In the genomic region with DNA sequence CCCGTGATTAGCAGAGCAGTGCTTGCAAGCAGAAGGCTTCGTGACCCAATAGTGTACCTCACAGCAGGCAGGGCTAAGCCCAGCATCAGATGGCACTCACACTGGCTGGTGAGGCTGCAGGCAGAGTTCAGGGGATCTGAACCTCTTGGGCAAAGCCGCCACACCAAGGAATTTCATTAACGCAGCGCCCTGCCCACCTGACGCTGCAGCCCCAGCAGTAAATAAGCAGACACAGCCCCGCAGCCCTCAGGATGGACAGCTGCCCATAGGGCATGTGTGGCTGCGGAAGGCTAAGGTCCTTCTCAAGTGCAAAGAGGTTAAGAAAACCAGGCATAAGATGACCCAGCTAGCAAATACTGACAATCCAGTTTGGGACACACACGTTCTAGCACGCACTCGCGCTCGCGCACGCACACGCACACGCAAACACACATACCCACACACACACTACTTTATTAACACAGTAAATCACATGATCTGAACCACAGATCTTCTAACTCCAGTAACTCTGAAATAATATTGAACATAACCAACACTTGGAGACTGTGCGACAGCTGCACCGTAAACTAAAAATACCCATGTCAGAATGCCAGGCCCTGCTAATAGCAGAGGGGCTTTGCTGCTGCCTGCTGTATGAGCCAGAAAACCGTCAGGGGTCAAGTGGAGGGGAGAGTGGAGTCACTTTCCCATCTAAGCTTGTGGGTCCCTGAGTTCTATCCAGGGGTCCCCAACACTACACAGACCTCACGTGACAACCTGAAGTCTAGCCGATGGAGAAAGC, we compare ENCODE assay signal across 9 mouse cellular contexts. TPM values are rescaled to one million over a fixed set of nuclear protein-coding genes. Genes with fewer than 3 reads are reported as not detected.
DNase-seq lines count a peak whose midpoint lies in the region; ATAC-seq lines count a peak whose summit lies in the region.
"Had no signal": no experiment of that assay in that cellular context is flagged by ENCODE, and none has a peak within 500 bp of the region (broad histone marks: within the 10 kb centered on the region; RNA-seq: fewer than 3 reads in every experiment).

No protein-coding gene starts in this region.

- H3K36me3 ChIP-seq in forebrain, embryonic 11.5 days (ENCODE audit: control insufficient read depth, insufficient read depth, low read length): no peaks in the 10 kb centered on the region
- H3K36me3 ChIP-seq in forebrain, embryonic 15.5 days: no peaks in the 10 kb centered on the region
- H3K36me3 ChIP-seq in kidney, embryonic 15.5 days: no peaks in the 10 kb centered on the region
- H3K36me3 ChIP-seq in embryonic facial prominence, embryonic 15.5 days: no peaks in the 10 kb centered on the region
- no peaks in the 10 kb centered on the region for H3K36me3 ChIP-seq in midbrain, embryonic 14.5 days (ENCODE audit: control insufficient read depth, insufficient read depth, low read length)

- H3K4me3 ChIP-seq in forebrain, embryonic 11.5 days (ENCODE audit: low read depth, low read length): no peak overlapping the region
- no peak overlapping the region for H3K4me3 ChIP-seq in forebrain, embryonic 15.5 days
- no peak overlapping the region for H3K4me3 ChIP-seq in kidney, embryonic 15.5 days (replicated peaks)
- no peak overlapping the region for H3K4me3 ChIP-seq in embryonic facial prominence, embryonic 15.5 days (replicated peaks)
- H3K4me3 ChIP-seq in midbrain, embryonic 14.5 days (replicated peaks; ENCODE audit: low read depth, low read length): no peak overlapping the region
- H3K4me3 ChIP-seq: liver, embryonic 13.5 days had no signal

- no peak overlapping the region; the same call in 1 of the 2 replicates for H3K4me2 ChIP-seq in forebrain, embryonic 11.5 days (ENCODE audit: low read depth, low read length, severe bottlenecking)
- no peak overlapping the region for H3K4me2 ChIP-seq in forebrain, embryonic 15.5 days (replicated peaks)
- peak overlapping the region; percentile 45 for H3K4me2 ChIP-seq in kidney, embryonic 15.5 days
- peak overlapping the region; percentile 24; the same call in 1 of the 2 replicates for H3K4me2 ChIP-seq in embryonic facial prominence, embryonic 15.5 days (replicated peaks)
- H3K4me2 ChIP-seq in midbrain, embryonic 14.5 days (ENCODE audit: low read length): peak overlapping the region; percentile 19; the same call in 1 of the 2 replicates
- H3K4me2 ChIP-seq: liver, embryonic 13.5 days had no signal

- no peak overlapping the region; the same call in 1 of the 2 replicates for H3K9ac ChIP-seq in forebrain, embryonic 11.5 days (ENCODE audit: low read length)
- no peak overlapping the region for H3K9ac ChIP-seq in forebrain, embryonic 15.5 days (replicated peaks)
- no peak overlapping the region for H3K9ac ChIP-seq in kidney, embryonic 15.5 days
- H3K9ac ChIP-seq in embryonic facial prominence, embryonic 15.5 days: no peak overlapping the region
- no peak overlapping the region for H3K9ac ChIP-seq in midbrain, embryonic 14.5 days (replicated peaks; ENCODE audit: low read length)
- H3K9ac ChIP-seq: liver, embryonic 13.5 days had no signal

- H3K27ac ChIP-seq in forebrain, embryonic 11.5 days (ENCODE audit: low read depth, low read length): peak overlapping the region; percentile 32; the same call in 1 of the 2 replicates
- H3K27ac ChIP-seq in forebrain, embryonic 15.5 days (replicated peaks): no peak overlapping the region; the same call in 1 of the 2 replicates
- H3K27ac ChIP-seq in kidney, embryonic 15.5 days: peak overlapping the region; percentile 82
- peak overlapping the region; percentile 90 for H3K27ac ChIP-seq in embryonic facial prominence, embryonic 15.5 days (replicated peaks)
- no peak overlapping the region for H3K27ac ChIP-seq in midbrain, embryonic 14.5 days (replicated peaks; ENCODE audit: low read depth, low read length)
- H3K27ac ChIP-seq: liver, embryonic 13.5 days had no signal

- peaks cover 3% of the 10 kb centered on the region; the same call in 1 of the 2 replicates for H3K9me3 ChIP-seq in forebrain, embryonic 11.5 days (ENCODE audit: control insufficient read depth, low read length)
- H3K9me3 ChIP-seq in forebrain, embryonic 15.5 days: no peaks in the 10 kb centered on the region
- H3K9me3 ChIP-seq in kidney, embryonic 15.5 days (replicated peaks): no peaks in the 10 kb centered on the region
- H3K9me3 ChIP-seq in embryonic facial prominence, embryonic 15.5 days (replicated peaks): no peaks in the 10 kb centered on the region
- H3K9me3 ChIP-seq in midbrain, embryonic 14.5 days (ENCODE audit: control insufficient read depth, low read length): no peaks in the 10 kb centered on the region

- no peak for DNase-seq in forebrain, embryonic 11.5 days (ENCODE audit: low spot score)
- no peak for DNase-seq in kidney, adult 11 months
- DNase-seq in midbrain, embryonic 14.5 days: no peak
- no peak for DNase-seq in neural tube, embryonic 10.5 days (ENCODE audit: extremely low spot score, low spot score)
- DNase-seq in gastrocnemius, postnatal 36 days: no peak
- DNase-seq: liver, embryonic 13.5 days had no signal

- 63% methylated on average over 22 of the region's 22 CpGs for WGBS in forebrain, embryonic 11.5 days
- 70% methylated on average over 22 of the region's 22 CpGs for WGBS in forebrain, embryonic 15.5 days
- WGBS in kidney, embryonic 15.5 days: 65% methylated on average over 22 of the region's 22 CpGs
- 58% methylated on average over 22 of the region's 22 CpGs for WGBS in embryonic facial prominence, embryonic 15.5 days
- WGBS in midbrain, embryonic 14.5 days: 67% methylated on average over 22 of the region's 22 CpGs

- H3K4me1 ChIP-seq in forebrain, embryonic 11.5 days (replicated peaks; ENCODE audit: control insufficient read depth, insufficient read depth, low read length): peaks cover 2% of the 10 kb centered on the region; the same call in 1 of the 2 replicates
- H3K4me1 ChIP-seq in forebrain, embryonic 15.5 days: peaks cover 7% of the 10 kb centered on the region; the same call in 1 of the 2 replicates
- peaks cover 40% of the 10 kb centered on the region for H3K4me1 ChIP-seq in kidney, embryonic 15.5 days
- H3K4me1 ChIP-seq in embryonic facial prominence, embryonic 15.5 days: peaks cover 42% of the 10 kb centered on the region
- peaks cover 6% of the 10 kb centered on the region; the same call in 1 of the 2 replicates for H3K4me1 ChIP-seq in midbrain, embryonic 14.5 days (ENCODE audit: control insufficient read depth, insufficient read depth, low read length)

- ATAC-seq in forebrain, embryonic 11.5 days (replicated peaks; ENCODE audit: low FRiP score): no peak
- no peak for ATAC-seq in forebrain, embryonic 15.5 days (replicated peaks)
- 0 out of 2 replicates have a peak, but pooled peaks have one; percentile 13 for ATAC-seq in kidney, embryonic 15.5 days (replicated peaks; ENCODE audit: low FRiP score)
- 0 out of 2 replicates have a peak, but pooled peaks have one; percentile 4 for ATAC-seq in embryonic facial prominence, embryonic 15.5 days (ENCODE audit: insufficient number of reproducible peaks, low FRiP score, low TSS enrichment, low read depth)
- ATAC-seq in midbrain, embryonic 14.5 days (ENCODE audit: low FRiP score, low TSS enrichment): no peak

- intact Hi-C loops in gastrocnemius, postnatal 36 days (cut with DNase I): no loop called here

- no peaks in the 10 kb centered on the region for H3K27me3 ChIP-seq in forebrain, embryonic 11.5 days (ENCODE audit: control insufficient read depth, insufficient read depth, low read length)
- H3K27me3 ChIP-seq in forebrain, embryonic 15.5 days: no peaks in the 10 kb centered on the region
- H3K27me3 ChIP-seq in kidney, embryonic 15.5 days: no peaks in the 10 kb centered on the region
- no peaks in the 10 kb centered on the region for H3K27me3 ChIP-seq in embryonic facial prominence, embryonic 15.5 days
- H3K27me3 ChIP-seq in midbrain, embryonic 14.5 days (ENCODE audit: control insufficient read depth, insufficient read depth, low read length): no peaks in the 10 kb centered on the region
- H3K27me3 ChIP-seq: liver, embryonic 13.5 days had no signal

RNA-seq across cellular contexts. Expression of gene Syne3, which starts 30.5 kb away (rescaled TPM):
- polyA plus RNA-seq in forebrain, embryonic 11.5 days (2014; fragmentation: Nextera tagmentation; extraction: Ambion mirVana): 0.20 and 0.28 TPM in 2 replicates
- polyA plus RNA-seq in forebrain, embryonic 15.5 days (2015; fragmentation: Nextera tagmentation; extraction: Ambion mirVana): 0.11 TPM in 1 of 2 replicates, not detected in the other
- polyA plus RNA-seq in kidney, embryonic 15.5 days (2015; fragmentation: Nextera tagmentation; extraction: Ambion mirVana): 0.82 TPM in 2 replicates
- polyA plus RNA-seq in embryonic facial prominence, embryonic 15.5 days (2015; fragmentation: Nextera tagmentation; extraction: Ambion mirVana): 3.6 and 4.4 TPM in 2 replicates
- polyA plus RNA-seq in midbrain, embryonic 14.5 days (2014; fragmentation: Nextera tagmentation; extraction: Ambion mirVana): 0.04 TPM in 1 of 2 replicates, not detected in the other
- total RNA-seq in gastrocnemius, postnatal 36 days (2021): 1 to 10 TPM; 3.1 to 3.8 TPM

RNA-seq across cellular contexts. Expression of gene Glrx5, which starts 53.4 kb away (rescaled TPM):
- polyA plus RNA-seq in forebrain, embryonic 11.5 days (2014; fragmentation: Nextera tagmentation; extraction: Ambion mirVana): 188 and 196 TPM in 2 replicates
- 145 and 149 TPM in 2 replicates for polyA plus RNA-seq in forebrain, embryonic 15.5 days (2015; fragmentation: Nextera tagmentation; extraction: Ambion mirVana)
- 159 and 184 TPM in 2 replicates for polyA plus RNA-seq in kidney, embryonic 15.5 days (2015; fragmentation: Nextera tagmentation; extraction: Ambion mirVana)
- 152 and 159 TPM in 2 replicates for polyA plus RNA-seq in embryonic facial prominence, embryonic 15.5 days (2015; fragmentation: Nextera tagmentation; extraction: Ambion mirVana)
- 171 and 175 TPM in 2 replicates for polyA plus RNA-seq in midbrain, embryonic 14.5 days (2014; fragmentation: Nextera tagmentation; extraction: Ambion mirVana)
- 10 to 100 TPM; 57.9 to 61.2 TPM for total RNA-seq in gastrocnemius, postnatal 36 days (2021)

Comparison
In these comparisons a context has a peak if more than half of its experiments do, and no peak if none do; other contexts are left out.
1. H3K27ac ChIP-seq: peak in forebrain, embryonic 11.5 days (single experiment), kidney, embryonic 15.5 days (single experiment) and embryonic facial prominence, embryonic 15.5 days (single experiment); none in forebrain, embryonic 15.5 days (single experiment) and midbrain, embryonic 14.5 days (single experiment).
2. ATAC-seq: peak in kidney, embryonic 15.5 days (single experiment) and embryonic facial prominence, embryonic 15.5 days (single experiment); none in forebrain, embryonic 11.5 days (single experiment), forebrain, embryonic 15.5 days (single experiment) and midbrain, embryonic 14.5 days (single experiment).
3. H3K4me2 ChIP-seq: peak in kidney, embryonic 15.5 days (single experiment), embryonic facial prominence, embryonic 15.5 days (single experiment) and midbrain, embryonic 14.5 days (single experiment); none in forebrain, embryonic 11.5 days (single experiment) and forebrain, embryonic 15.5 days (single experiment).